Comparison of ENCODE assay signal across 8 mouse cellular contexts in the genomic region with DNA sequence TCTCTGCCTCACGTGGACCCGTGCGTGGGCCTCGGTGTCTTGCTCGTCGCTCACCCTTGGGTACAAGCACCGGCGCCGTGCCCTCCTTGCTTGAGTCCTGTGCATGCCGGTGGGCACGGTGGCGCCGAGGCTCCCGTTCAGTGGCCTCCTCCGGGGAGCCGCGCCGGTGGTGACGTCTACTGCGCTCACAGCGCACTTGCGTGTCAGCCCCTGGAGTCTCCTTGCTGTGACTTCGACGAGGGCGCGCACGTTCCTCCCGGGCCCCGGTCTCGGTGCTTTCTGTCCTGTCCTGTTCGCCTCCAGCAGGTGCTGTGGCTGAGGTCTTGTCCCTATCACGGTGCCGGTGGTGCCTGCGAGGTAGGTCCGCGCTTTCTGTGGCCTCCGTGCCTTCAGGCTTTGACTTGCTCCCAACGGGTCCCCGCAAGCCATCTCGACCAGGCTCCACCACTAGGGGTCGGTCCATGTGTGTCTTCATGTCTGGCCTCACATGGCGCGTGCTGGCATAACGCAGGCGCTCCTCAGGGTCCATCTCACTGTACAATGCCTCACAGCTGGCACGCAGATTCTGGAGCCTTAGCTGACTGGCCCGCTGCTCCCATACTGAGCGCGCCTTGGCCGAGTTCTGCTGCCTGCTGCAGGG.
DNase-seq lines count a peak whose midpoint lies in the region; ATAC-seq and TF ChIP-seq lines count a peak whose summit lies in the region.

No protein-coding gene starts in this region.

- no peak overlapping the region; the same call in 1 of the 2 replicates for H3K4me2 ChIP-seq in liver, embryonic 14.5 days (ENCODE audit: low read depth)
- peak overlapping the region; percentile 47 for H3K4me2 ChIP-seq in stomach, postnatal 0 days (replicated peaks; ENCODE audit: low read depth)

- no peak overlapping the region for H3K27ac ChIP-seq in cerebellum, adult 2 months (ENCODE audit: insufficient read depth, low read length)
- H3K27ac ChIP-seq in kidney, adult 2 months (ENCODE audit: insufficient read depth, low read depth, low read length), result no peak overlapping the region
- H3K27ac ChIP-seq in liver, embryonic 14.5 days, result no peak overlapping the region
- H3K27ac ChIP-seq in stomach, postnatal 0 days (replicated peaks), result peak overlapping the region; percentile 78

- peak; percentile 38 to 41 for DNase-seq in cerebellum, adult 2 months
- no peak for DNase-seq in cerebellum, adult 9-10 months
- peak; percentile 31 for DNase-seq in c-Kit-positive CD71-negative TER-119-negative erythroid progenitor cells, embryonic 14.5 days (ENCODE audit: low read depth)
- DNase-seq in frontal cortex, postnatal 10 days (ENCODE audit: low spot score in 2 of 2), result peak; percentile 44 to 49
- peak; percentile 13 for DNase-seq in kidney, adult 2 months
- DNase-seq in liver, embryonic 14.5 days (ENCODE audit: low read depth in 3 of 3, low spot score in 3 of 3), result no peak
- DNase-seq in neural tube, embryonic 10.5 days (ENCODE audit: extremely low spot score, low spot score), result peak; percentile 74
- DNase-seq in stomach, postnatal 0 days (ENCODE audit: low spot score), result peak; percentile 83

- peak; percentile 22; the same call in 1 of the 2 replicates for TF ChIP-seq CTCF in cerebellum, adult 2 months (IDR thresholded peaks at IDR 0.05; ENCODE audit: borderline replicate concordance, insufficient read depth, low read depth, low read length)
- TF ChIP-seq CTCF in kidney, adult 2 months (conservative IDR thresholded peaks at IDR 0.05; ENCODE audit: insufficient read depth, insufficient read length, low read depth, low read length), result no peak; the same call in 1 of the 2 replicates
- peak; percentile 66 for TF ChIP-seq CTCF in liver, embryonic 14.5 days (IDR thresholded peaks at IDR 0.05; ENCODE audit: low read depth)
- peak; percentile 77 for TF ChIP-seq CTCF in stomach, postnatal 0 days (IDR thresholded peaks at IDR 0.05; ENCODE audit: low read depth)

- 57% methylated on average over 50 of the region's 50 CpGs for WGBS in cerebellum, adult 2 months
- WGBS in kidney, adult 2 months, result 27% methylated on average over 50 of the region's 50 CpGs
- WGBS in liver, embryonic 14.5 days (ENCODE audit: insufficient replicate concordance), result 26% methylated on average over 47 of the region's 50 CpGs
- WGBS in stomach, postnatal 0 days, result 20% methylated on average over 50 of the region's 50 CpGs

- TF ChIP-seq POLR2A in cerebellum, adult 2 months (IDR thresholded peaks at IDR 0.05; ENCODE audit: borderline replicate concordance, insufficient read depth, low read length), result no peak
- no peak for TF ChIP-seq POLR2A in kidney, adult 2 months (IDR thresholded peaks at IDR 0.05; ENCODE audit: low read depth, low read length)

- no peak for TF ChIP-seq EP300 in liver, embryonic 14.5 days (IDR thresholded peaks at IDR 0.05; ENCODE audit: low read depth)
- TF ChIP-seq EP300 in stomach, postnatal 0 days (optimal IDR thresholded peaks at IDR 0.05), result no peak

- no peaks in the 10 kb centered on the region for H3K27me3 ChIP-seq in cerebellum, adult 2 months (ENCODE audit: control insufficient read depth, insufficient read depth, low read length)
- no peaks in the 10 kb centered on the region for H3K27me3 ChIP-seq in kidney, adult 2 months (replicated peaks; ENCODE audit: control insufficient read depth, insufficient read depth, low read length)
- H3K27me3 ChIP-seq in liver, embryonic 14.5 days (ENCODE audit: control insufficient read depth, insufficient read depth, low read length), result no peaks in the 10 kb centered on the region; the same call in 1 of the 2 replicates
- H3K27me3 ChIP-seq in stomach, postnatal 0 days (ENCODE audit: control insufficient read depth, insufficient read depth, low read length), result no peaks in the 10 kb centered on the region

- H3K9ac ChIP-seq in liver, embryonic 14.5 days (replicated peaks), result no peak overlapping the region
- H3K9ac ChIP-seq in stomach, postnatal 0 days (ENCODE audit: low read length), result no peak overlapping the region

- ATAC-seq in liver, embryonic 14.5 days (ENCODE audit: insufficient read depth), result no peak
- peak; percentile 72 for ATAC-seq in stomach, postnatal 0 days (ENCODE audit: low FRiP score, low TSS enrichment)

- no peaks in the 10 kb centered on the region for H3K36me3 ChIP-seq in kidney, adult 2 months (ENCODE audit: control insufficient read depth, insufficient read depth, low read length)
- no peaks in the 10 kb centered on the region for H3K36me3 ChIP-seq in liver, embryonic 14.5 days (replicated peaks; ENCODE audit: control insufficient read depth, insufficient read depth, low read depth)
- no peaks in the 10 kb centered on the region for H3K36me3 ChIP-seq in stomach, postnatal 0 days (ENCODE audit: control insufficient read depth, insufficient read depth, low read length)

- no peaks in the 10 kb centered on the region for H3K9me3 ChIP-seq in liver, embryonic 14.5 days (ENCODE audit: control insufficient read depth, low read length)
- no peaks in the 10 kb centered on the region for H3K9me3 ChIP-seq in stomach, postnatal 0 days (ENCODE audit: control insufficient read depth, low read length)

- H3K4me3 ChIP-seq in cerebellum, adult 2 months (replicated peaks; ENCODE audit: insufficient read depth, low read depth, low read length), result no peak overlapping the region
- H3K4me3 ChIP-seq in kidney, adult 2 months (ENCODE audit: insufficient read depth, low read depth, low read length), result no peak overlapping the region
- H3K4me3 ChIP-seq in liver, embryonic 14.5 days (ENCODE audit: insufficient read depth in 1 of 2, low read depth in 2 of 2, low read length in 2 of 2), result no peak overlapping the region
- H3K4me3 ChIP-seq in stomach, postnatal 0 days (ENCODE audit: low read depth, low read length), result peak overlapping the region; percentile 15

- peaks cover 16% of the 10 kb centered on the region for H3K4me1 ChIP-seq in cerebellum, adult 2 months (ENCODE audit: control insufficient read depth, insufficient read depth, low read length)
- H3K4me1 ChIP-seq in kidney, adult 2 months (ENCODE audit: control insufficient read depth, insufficient read depth, low read length), result no peaks in the 10 kb centered on the region
- H3K4me1 ChIP-seq in liver, embryonic 14.5 days (replicated peaks; ENCODE audit: control insufficient read depth in 2 of 2, insufficient read depth in 2 of 2, low read length in 1 of 2), result no peaks in the 10 kb centered on the region
- H3K4me1 ChIP-seq in stomach, postnatal 0 days (replicated peaks; ENCODE audit: control insufficient read depth, insufficient read depth), result no peaks in the 10 kb centered on the region

Comparison
In these comparisons a context has a peak if more than half of its experiments do, and no peak if none do; other contexts are left out.
1. DNase-seq: peak in cerebellum, adult 2 months (2 of 2), c-Kit-positive CD71-negative TER-119-negative erythroid progenitor cells, embryonic 14.5 days (single experiment), frontal cortex, postnatal 10 days (2 of 2), kidney, adult 2 months (single experiment), neural tube, embryonic 10.5 days (single experiment) and stomach, postnatal 0 days (single experiment); none in cerebellum, adult 9-10 months (single experiment) and liver, embryonic 14.5 days (0 of 3).